Mouse (Mus musculus) lung, embryonic 16.5 days (tissue): ENCODE measurements at regions not wholly inside any gene's neighbourhood (a gene's known extent, or its start where the extent isn't known, plus 50 kb on each side); places are given as distances from the start of the nearest gene placed in this dataset.

Experiments
- ATAC-seq: fragments of 200-750 bp; cut with Nextera tagmentation; 2 replicates; pipeline ENCODE4 v1.8.0; 2017; ENCODE audit warnings: low read depth, mild to moderate bottlenecking, moderate library complexity
- H3K27ac ChIP-seq: fragments of 300-500 bp; sonication (generic); 2 replicates; pipeline ENCODE4 v1.5.1; 2014; ENCODE audit warnings: mild to moderate bottlenecking, control low read depth, low read length
- H3K27me3 ChIP-seq: fragments of 300-500 bp; sonication (generic); 2 replicates; pipeline ENCODE4 v1.6.1; 2014; ENCODE audit warnings: low read depth, low read length, mixed read lengths; ENCODE audit not compliant: control insufficient read depth, insufficient read depth
- H3K36me3 ChIP-seq: fragments of 300-500 bp; sonication (generic); 2 replicates; pipeline ENCODE4 v1.6.1; 2014; ENCODE audit warnings: low read length; ENCODE audit not compliant: control insufficient read depth, insufficient read depth
- H3K4me1 ChIP-seq: fragments of 300-500 bp; sonication (generic); replicated peaks from 2 replicates; pipeline ENCODE4 v1.6.1; 2014; ENCODE audit warnings: low read length, mixed read lengths; ENCODE audit not compliant: control insufficient read depth, insufficient read depth
- H3K4me2 ChIP-seq: fragments of 300-500 bp; sonication (generic); 2 replicates; pipeline ENCODE4 v1.6.1; 2014; ENCODE audit warnings: low read depth, low read length, control low read depth
- H3K4me3 ChIP-seq: fragments of 300-500 bp; sonication (generic); 2 replicates; pipeline ENCODE4 v1.5.1; 2014; ENCODE audit warnings: mild to moderate bottlenecking, low read length, control low read depth
- H3K9ac ChIP-seq: fragments of 300-500 bp; sonication (generic); 2 replicates; pipeline ENCODE4 v1.6.1; 2014; ENCODE audit warnings: low read length, control low read depth
- H3K9me3 ChIP-seq: fragments of 300-500 bp; sonication (generic); 2 replicates; pipeline ENCODE4 v1.6.1; 2016; ENCODE audit warnings: low read length; ENCODE audit not compliant: control insufficient read depth
- WGBS: fragments of 180-500 bp; shearing (Covaris S2); extraction: QIAGEN DNeasy Blood & Tissue Kit; methylation state at CpG from one replicate; pipeline ENCODE4 v1.1.7; 2014; 5-methylcytosine and 5-hydroxymethylcytosine counted together

DNA sequence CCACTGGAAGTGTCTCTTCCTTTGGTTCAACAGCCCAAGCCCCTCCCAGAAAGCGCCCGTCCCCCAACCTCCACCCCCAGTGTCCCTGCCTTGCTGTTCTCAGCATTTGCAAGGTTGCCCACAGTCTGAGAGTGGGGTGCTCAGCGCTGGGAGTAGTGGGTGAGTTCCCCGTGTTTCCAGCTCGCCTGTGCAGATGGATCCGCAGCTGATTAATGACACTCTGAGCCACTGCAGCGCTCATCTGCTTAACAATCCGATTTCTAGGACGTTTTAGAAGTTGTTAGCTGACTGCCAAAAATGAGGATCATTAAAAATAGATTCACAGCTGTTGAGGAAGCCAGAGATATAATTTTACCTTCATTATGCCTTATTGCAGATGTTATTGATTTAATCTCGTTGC, 280.0 kb upstream of the Npvf start:
- Histone ChIP-seq H3K4me2 (no peak overlapping the region), H3K4me1 (no peaks in the 10 kb centered on the region), H3K27me3 (no peaks in the 10 kb centered on the region; the same call in 1 of the 2 replicates), H3K4me3 (no peak overlapping the region), H3K27ac (no peak overlapping the region), H3K36me3 (no peaks in the 10 kb centered on the region), H3K9ac (no peak overlapping the region), H3K9me3 (no peaks in the 10 kb centered on the region)
- 55% methylated on average over 10 of the region's 10 CpGs for WGBS
- no peak for ATAC-seq

DNA sequence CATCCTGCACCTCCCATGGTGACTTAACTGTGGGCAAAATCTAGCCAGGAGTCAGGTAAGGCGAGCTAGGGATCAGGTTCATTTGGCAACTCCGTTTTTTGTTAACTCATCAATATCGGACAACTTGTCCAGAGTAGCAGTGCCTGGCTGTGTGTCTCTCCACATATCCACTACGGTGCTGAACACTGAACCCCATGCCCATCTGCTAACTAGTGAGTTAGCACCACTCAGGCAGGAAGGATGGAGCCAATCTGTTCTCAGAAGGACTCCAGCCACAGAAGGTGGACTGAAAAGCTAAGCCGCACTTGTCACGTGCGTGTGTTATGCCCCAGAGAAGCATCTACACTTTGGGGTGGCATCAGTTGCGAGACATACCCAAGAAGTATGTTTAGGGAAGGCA, 282.1 kb upstream of the Npvf start:
- H3K4me2 ChIP-seq, result no peak overlapping the region
- H3K27me3 ChIP-seq, result no peaks in the 10 kb centered on the region
- H3K4me1 ChIP-seq, result no peaks in the 10 kb centered on the region
- H3K9ac ChIP-seq, result no peak overlapping the region
- H3K36me3 ChIP-seq, result no peaks in the 10 kb centered on the region
- 78% methylated on average over 8 of the region's 8 CpGs for WGBS
- ATAC-seq, result no peak
- no peak overlapping the region for H3K27ac ChIP-seq
- H3K9me3 ChIP-seq, result no peaks in the 10 kb centered on the region
- H3K4me3 ChIP-seq, result no peak overlapping the region

DNA sequence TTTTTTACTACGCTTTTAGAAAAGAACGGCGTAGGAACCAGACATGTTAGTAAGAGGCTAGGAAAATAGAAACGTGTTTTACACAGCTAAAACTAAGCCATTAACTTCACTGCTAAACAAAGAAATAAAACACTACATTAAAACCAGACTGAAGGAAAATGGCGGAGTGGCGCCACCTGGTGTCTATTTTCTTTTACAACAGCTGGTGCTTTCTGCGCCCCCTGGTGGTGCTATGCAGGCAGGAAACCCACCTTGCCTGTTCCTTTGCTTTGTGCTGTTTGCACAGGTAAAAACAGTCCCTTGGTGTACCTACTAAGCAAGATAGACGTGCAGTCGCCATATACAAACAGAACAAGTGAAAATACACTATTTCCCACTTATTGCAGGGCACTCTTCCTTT, 282.9 kb upstream of the Npvf start:
- no peaks in the 10 kb centered on the region for H3K27me3 ChIP-seq
- H3K27ac ChIP-seq, result no peak overlapping the region
- no peaks in the 10 kb centered on the region for H3K9me3 ChIP-seq
- no peak overlapping the region for H3K9ac ChIP-seq
- no peaks in the 10 kb centered on the region for H3K4me1 ChIP-seq
- H3K4me2 ChIP-seq, result no peak overlapping the region
- H3K36me3 ChIP-seq, result no peaks in the 10 kb centered on the region
- 25% methylated on average over 9 of the region's 9 CpGs for WGBS
- ATAC-seq, result no peak
- H3K4me3 ChIP-seq, result no peak overlapping the region

DNA sequence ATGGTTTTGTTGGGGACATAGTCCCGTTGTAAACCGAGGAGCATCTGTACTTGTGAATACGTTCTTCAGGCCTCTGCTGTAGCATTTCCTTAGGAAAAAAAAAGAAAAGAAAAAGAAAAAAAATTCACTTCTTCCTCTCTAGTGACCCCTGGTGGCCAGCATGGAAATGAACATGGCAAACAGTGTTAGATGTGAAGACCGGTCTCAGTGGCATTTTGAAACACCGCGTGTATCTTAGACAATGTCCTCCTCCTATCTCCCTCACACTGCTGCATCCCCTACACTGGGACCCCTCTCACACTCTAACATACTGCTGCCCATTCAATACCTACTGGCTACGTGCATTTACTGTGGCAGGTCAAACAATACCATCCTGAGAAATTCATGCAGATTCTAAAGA, 284.6 kb upstream of the Npvf start:
- H3K9me3 ChIP-seq, result no peaks in the 10 kb centered on the region
- WGBS, result 19% methylated on average over 7 of the region's 7 CpGs
- no peaks in the 10 kb centered on the region for H3K36me3 ChIP-seq
- ATAC-seq, result peak; percentile 57; the same call in 1 of the 2 replicates
- H3K27ac ChIP-seq, result no peak overlapping the region
- no peak overlapping the region for H3K4me2 ChIP-seq
- no peaks in the 10 kb centered on the region for H3K4me1 ChIP-seq
- H3K27me3 ChIP-seq, result no peaks in the 10 kb centered on the region
- H3K4me3 ChIP-seq, result no peak overlapping the region
- H3K9ac ChIP-seq, result no peak overlapping the region

DNA sequence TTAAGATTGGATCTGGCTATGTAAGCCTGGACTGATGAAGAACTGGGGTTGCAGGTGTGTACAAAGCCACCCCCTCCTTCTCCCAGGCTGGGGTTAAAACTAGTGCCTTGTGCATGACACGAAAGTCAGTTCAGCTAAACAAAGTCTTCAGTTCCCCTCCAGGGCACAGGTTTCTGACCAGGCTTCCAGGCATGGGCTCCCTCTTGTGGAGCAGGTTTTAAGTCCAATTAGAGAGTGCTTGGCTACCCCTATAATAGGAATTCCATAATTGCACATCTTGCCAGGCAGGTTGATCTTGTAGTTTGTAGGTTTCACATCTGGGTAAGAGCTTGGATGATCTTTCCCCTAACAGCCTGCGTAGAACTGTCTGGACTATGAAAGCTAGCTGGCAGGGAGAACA, 285.2 kb upstream of the Npvf start:
- 44% methylated on average over 2 of the region's 2 CpGs for WGBS
- Histone ChIP-seq H3K36me3 (no peaks in the 10 kb centered on the region), H3K9ac (no peak overlapping the region), H3K4me3 (no peak overlapping the region), H3K27ac (no peak overlapping the region), H3K4me1 (no peaks in the 10 kb centered on the region), H3K27me3 (no peaks in the 10 kb centered on the region), H3K9me3 (no peaks in the 10 kb centered on the region), H3K4me2 (no peak overlapping the region)
- peak; percentile 23; the same call in 1 of the 2 replicates for ATAC-seq

DNA sequence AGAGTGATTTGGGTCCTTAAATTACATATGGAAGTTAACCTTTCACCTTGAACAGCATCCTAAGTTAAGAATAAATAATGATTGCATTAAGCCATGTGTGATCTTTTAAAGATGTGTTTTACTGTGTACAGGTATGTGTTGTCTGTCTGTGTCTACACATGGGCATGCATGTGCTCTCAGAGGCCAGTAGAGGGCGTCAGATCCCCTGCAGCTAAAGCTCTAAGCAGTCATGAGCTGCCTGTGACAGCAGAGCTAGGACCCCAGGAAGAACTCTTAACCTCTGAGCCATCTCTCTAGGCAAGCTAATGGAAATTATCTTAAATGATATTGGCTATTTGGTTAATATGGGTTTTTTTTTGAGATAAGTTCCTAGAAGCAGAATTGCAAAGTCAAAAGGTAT, 285.9 kb upstream of the Npvf start:
- Histone ChIP-seq H3K36me3 (no peaks in the 10 kb centered on the region), H3K4me1 (no peaks in the 10 kb centered on the region), H3K27ac (no peak overlapping the region), H3K27me3 (no peaks in the 10 kb centered on the region), H3K9ac (no peak overlapping the region), H3K4me2 (no peak overlapping the region), H3K9me3 (no peaks in the 10 kb centered on the region), H3K4me3 (no peak overlapping the region)
- 22% methylated on average over 1 of the region's 1 CpGs for WGBS
- ATAC-seq, result no peak

DNA sequence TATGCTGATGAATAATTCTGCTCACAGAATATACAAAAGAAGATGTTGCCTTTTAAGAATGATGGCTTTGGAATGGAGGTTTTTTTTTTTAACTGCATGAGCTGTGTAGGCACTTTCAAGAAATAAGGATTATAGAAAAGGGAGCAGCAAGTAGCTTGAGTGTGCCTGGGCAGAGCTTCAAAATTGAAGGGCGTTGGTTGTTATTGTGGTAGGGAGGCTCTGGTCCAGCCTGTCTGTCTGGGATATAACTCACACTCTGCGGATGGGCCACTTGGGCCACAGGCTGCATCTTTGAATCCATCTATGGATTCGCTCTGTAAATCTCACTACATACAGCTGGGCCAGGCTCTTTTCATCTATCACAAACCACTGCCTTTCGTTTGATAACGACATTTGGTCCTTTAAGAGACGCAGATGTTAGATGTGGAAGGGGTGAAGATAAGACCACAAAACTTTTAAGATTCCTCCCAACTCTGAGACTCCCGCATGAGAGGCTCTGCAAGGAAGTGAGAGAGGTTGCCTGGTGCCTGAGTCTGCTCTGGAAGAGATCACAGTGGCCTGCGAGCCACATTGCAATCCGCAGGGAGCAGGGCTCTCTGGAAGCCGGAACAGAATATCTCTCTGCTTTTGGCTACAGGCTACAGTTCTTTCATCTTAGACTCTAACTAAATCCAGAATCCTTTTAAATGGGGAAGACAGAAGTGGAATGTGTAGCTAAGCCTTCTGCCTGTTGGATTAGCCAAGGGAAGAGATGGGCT, 286.6 kb upstream of the Npvf start:
- WGBS, result 75% methylated on average over 10 of the region's 10 CpGs
- no peaks in the 10 kb centered on the region for H3K36me3 ChIP-seq
- H3K27ac ChIP-seq, result no peak overlapping the region
- H3K4me3 ChIP-seq, result no peak overlapping the region
- no peak overlapping the region for H3K9ac ChIP-seq
- no peaks in the 10 kb centered on the region for H3K9me3 ChIP-seq
- no peaks in the 10 kb centered on the region for H3K4me1 ChIP-seq
- no peak for ATAC-seq
- no peaks in the 10 kb centered on the region for H3K27me3 ChIP-seq
- H3K4me2 ChIP-seq, result no peak overlapping the region

DNA sequence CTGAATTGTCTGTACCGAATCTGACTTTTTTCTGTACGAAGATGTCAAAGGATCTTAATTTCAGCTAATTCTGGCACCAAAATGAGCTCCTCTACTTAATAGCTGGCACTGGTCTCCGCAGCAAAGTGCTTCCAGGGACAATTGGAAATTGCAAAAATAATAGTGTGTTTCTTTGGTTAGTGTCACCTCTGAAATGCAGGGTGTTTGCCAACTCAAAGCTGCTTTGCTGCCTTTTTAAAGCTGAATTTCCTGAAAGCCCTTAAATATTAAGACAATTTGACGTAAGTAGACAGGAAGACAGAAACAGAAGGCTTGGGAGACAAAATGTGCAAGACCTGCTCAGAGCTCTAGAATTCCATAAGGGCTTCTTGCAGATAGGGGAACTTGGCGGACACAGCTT, 288.5 kb upstream of the Npvf start:
- no peak for ATAC-seq
- no peak overlapping the region for H3K9ac ChIP-seq
- no peak overlapping the region for H3K27ac ChIP-seq
- WGBS, result 77% methylated on average over 5 of the region's 5 CpGs
- H3K9me3 ChIP-seq, result no peaks in the 10 kb centered on the region
- H3K36me3 ChIP-seq, result no peaks in the 10 kb centered on the region
- H3K27me3 ChIP-seq, result no peaks in the 10 kb centered on the region
- H3K4me1 ChIP-seq, result no peaks in the 10 kb centered on the region
- no peak overlapping the region for H3K4me3 ChIP-seq
- no peak overlapping the region for H3K4me2 ChIP-seq

DNA sequence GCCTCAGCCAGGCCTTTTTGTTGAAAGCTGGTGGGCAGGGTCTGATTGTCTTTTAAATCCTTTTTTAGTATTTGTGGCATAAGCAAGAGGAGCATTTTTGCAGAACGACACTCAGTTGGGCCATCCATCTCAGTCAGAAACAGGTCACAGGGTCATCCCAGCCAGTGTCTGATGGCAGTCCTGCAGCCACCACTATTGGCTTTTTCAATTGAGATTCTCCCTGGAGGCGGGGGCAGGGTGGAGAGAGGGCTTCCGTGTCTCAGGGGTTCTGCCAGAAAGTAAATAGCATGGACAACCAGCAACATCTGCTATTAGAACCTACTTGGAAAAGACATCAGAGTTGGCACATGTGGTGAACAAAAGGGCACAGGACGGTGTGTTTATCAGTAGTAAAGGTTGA, 293.8 kb upstream of the Npvf start:
- no peaks in the 10 kb centered on the region for H3K4me1 ChIP-seq
- no peak overlapping the region for H3K27ac ChIP-seq
- 48% methylated on average over 4 of the region's 4 CpGs for WGBS
- H3K9me3 ChIP-seq, result no peaks in the 10 kb centered on the region
- no peaks in the 10 kb centered on the region for H3K36me3 ChIP-seq
- no peaks in the 10 kb centered on the region for H3K27me3 ChIP-seq
- no peak overlapping the region for H3K4me3 ChIP-seq
- no peak overlapping the region for H3K4me2 ChIP-seq
- H3K9ac ChIP-seq, result no peak overlapping the region
- no peak for ATAC-seq

DNA sequence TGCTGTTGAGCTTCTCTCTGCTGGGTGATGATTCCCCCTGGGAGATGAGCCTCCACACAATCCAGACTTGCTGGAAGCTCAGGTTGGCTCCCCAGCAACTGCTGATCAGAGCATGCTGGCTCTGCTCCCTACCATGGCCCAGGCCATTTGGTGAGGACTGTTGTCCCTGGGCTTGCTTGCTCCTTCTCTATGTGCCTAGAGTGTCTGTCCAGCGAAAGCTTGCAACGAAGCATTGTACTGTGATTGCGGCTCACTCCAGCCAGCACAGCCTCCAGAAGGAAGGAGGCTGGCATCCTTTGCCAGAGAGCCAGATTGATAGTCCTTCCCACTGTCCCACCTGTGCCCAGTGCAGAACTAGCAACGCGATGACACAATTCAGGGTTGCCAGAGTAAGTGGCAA, 295.1 kb upstream of the Npvf start:
- WGBS, result 90% methylated on average over 5 of the region's 5 CpGs
- Histone ChIP-seq H3K4me2 (no peak overlapping the region), H3K9ac (no peak overlapping the region), H3K36me3 (no peaks in the 10 kb centered on the region), H3K4me3 (no peak overlapping the region), H3K27me3 (no peaks in the 10 kb centered on the region), H3K9me3 (no peaks in the 10 kb centered on the region), H3K27ac (no peak overlapping the region), H3K4me1 (no peaks in the 10 kb centered on the region)
- ATAC-seq, result no peak
